Mouse (Mus musculus): Measurements from ENCODE around the gene Gm5617. TPM values are rescaled to one million over a fixed set of nuclear protein-coding genes. Genes with fewer than 3 reads are reported as not detected.
A peak's percentile ranks its signal among the peaks of the same experiment; 100 is the strongest.

Gm5617 gene
- polyA plus RNA-seq, 1 experiment from 2014 or later = 31.1 TPM

DNA sequence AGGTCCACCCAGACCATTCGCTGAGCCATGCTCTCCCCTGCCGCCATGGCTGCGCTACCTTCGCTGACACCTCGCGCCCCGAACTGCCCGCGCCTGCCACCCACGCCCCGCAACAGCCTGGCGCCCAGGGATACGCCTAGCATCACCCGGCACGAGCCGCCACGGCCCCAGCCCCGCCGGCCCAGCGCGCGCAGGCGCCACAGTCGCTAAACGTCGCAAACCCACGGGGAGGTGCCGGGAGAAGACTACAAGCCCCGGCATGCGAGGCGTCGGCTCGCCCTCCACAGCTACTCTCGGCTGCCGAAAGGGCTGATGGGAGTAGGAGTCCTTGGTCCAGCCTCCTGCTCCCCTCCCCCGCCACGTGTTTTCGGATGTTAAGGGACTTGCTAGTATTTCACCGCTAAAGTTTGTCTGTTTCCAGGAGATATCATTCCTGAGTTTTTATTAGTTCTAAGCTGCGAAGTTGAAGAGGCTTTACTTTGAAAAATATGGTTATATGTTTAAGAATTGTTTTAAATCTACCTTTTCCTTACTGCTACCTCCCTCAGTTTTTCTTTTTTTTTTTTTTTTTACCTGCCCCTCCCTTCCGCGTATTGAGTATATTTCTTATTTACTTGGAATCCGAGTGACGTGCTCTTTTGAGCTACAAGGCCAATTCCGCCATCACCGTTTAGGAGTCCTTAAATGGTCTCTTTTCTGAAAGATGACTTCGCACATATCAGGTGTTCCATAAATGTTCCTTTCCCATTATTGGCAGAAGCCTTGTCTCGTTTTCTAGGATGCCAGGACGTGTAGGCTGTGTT, 14.6 kb upstream of the Gm5617 start, which contains the start of gene Rexo2:
Gene Rexo2, minus strand, starts transcription at position 213 of the 803 bp plus-strand sequence.
- no peaks in the 10 kb centered on the region for H3K27me3 ChIP-seq (ENCODE audit: control insufficient read depth, insufficient read depth, low read length)
- H3K9me3 ChIP-seq (ENCODE audit: control insufficient read depth, low read length) = no peaks in the 10 kb centered on the region
- no peaks in the 10 kb centered on the region for H3K36me3 ChIP-seq (ENCODE audit: control insufficient read depth, insufficient read depth, low read length)
- WGBS = 1% methylated on average over 49 of the region's 49 CpGs
- H3K27ac ChIP-seq (ENCODE audit: low read depth, low read length) = no peak within 1 kb of the TSS
- peak within 1 kb of the TSS; percentile 89 for H3K4me3 ChIP-seq (ENCODE audit: low read depth, low read length)
- H3K9ac ChIP-seq (ENCODE audit: low read length) = peak within 1 kb of the TSS; percentile 82
- ATAC-seq (ENCODE audit: insufficient read depth, low FRiP score, low TSS enrichment) (peak; percentile 91), DNase-seq (ENCODE audit: low spot score) (peak; percentile 92)
- peaks cover 2% of the 10 kb centered on the region; the same call in 1 of the 2 replicates for H3K4me1 ChIP-seq (ENCODE audit: control insufficient read depth, insufficient read depth, low read length)
- peak within 1 kb of the TSS; percentile 86 for H3K4me2 ChIP-seq (ENCODE audit: low read depth)

DNA sequence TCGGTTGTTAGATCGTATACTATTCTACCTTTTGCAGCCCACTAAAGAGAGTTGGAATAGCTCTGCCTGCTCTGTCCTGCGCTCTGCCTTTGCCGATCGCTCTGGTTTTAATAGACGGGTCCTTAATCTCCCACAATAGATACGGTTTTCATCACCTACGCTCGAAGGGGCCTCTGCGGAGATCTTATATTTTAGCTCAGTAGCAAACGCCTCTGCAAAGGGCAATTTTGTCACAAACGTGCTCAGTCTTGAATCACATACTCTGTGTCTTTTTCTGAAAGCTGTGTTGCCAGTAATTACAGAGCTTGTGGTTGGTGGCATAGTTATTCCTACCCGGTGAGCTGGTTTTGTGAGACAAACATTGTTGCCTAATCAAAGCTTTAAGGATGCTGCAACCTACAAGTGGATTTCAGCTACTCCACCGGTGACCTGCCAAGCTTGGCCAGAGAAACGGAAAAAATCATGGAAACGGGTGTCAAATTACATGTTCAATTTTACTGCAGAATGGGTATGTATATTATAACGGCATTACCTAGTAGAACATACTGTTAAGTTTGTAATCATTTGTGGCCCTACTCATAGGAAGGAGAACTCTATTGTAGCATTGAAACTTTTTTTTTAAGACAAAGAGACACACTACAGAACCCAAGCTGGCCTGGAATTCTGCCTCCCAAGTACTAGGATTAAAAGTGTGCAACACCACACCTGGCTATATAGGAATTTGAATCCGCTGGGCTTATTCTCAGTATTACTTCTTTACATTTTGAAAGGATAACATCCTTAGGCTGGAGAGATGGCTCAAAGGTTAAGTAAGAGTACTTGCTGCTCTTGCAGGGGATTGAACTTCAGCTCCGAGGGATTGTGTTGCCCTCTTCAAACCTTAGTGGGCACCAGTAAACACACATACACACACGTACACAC, 13.8 kb upstream of the Gm5617 start:
- H3K4me3 ChIP-seq (ENCODE audit: low read depth, low read length) = peak overlapping the region; percentile 89
- peaks cover 2% of the 10 kb centered on the region; the same call in 1 of the 2 replicates for H3K4me1 ChIP-seq (ENCODE audit: control insufficient read depth, insufficient read depth, low read length)
- H3K4me2 ChIP-seq (ENCODE audit: low read depth) = peak overlapping the region; percentile 86
- no peaks in the 10 kb centered on the region for H3K27me3 ChIP-seq (ENCODE audit: control insufficient read depth, insufficient read depth, low read length)
- 38% methylated on average over 20 of the region's 20 CpGs for WGBS
- H3K27ac ChIP-seq (ENCODE audit: low read depth, low read length) = no peak overlapping the region
- DNase-seq (ENCODE audit: low spot score) (no peak), ATAC-seq (ENCODE audit: insufficient read depth, low FRiP score, low TSS enrichment) (no peak)
- H3K9ac ChIP-seq (ENCODE audit: low read length) = peak overlapping the region; percentile 40; the same call in 1 of the 2 replicates
- no peaks in the 10 kb centered on the region for H3K36me3 ChIP-seq (ENCODE audit: control insufficient read depth, insufficient read depth, low read length)
- no peaks in the 10 kb centered on the region for H3K9me3 ChIP-seq (ENCODE audit: control insufficient read depth, low read length)

- no peaks in the 10 kb centered on the region for H3K27me3 ChIP-seq (ENCODE audit: control insufficient read depth, insufficient read depth, low read length)
- H3K4me1 ChIP-seq (ENCODE audit: control insufficient read depth, insufficient read depth, low read length) = peaks cover 9% of the 10 kb centered on the region
- H3K27ac ChIP-seq (ENCODE audit: low read depth, low read length) = peak overlapping the region; percentile 86
- no peak for DNase-seq (ENCODE audit: low spot score)
- H3K4me2 ChIP-seq (ENCODE audit: low read depth) = peak overlapping the region; percentile 81
- WGBS = 2% methylated on average over 34 of the region's 34 CpGs
- no peaks in the 10 kb centered on the region for H3K9me3 ChIP-seq (ENCODE audit: control insufficient read depth, low read length)
- H3K4me3 ChIP-seq (ENCODE audit: low read depth, low read length) = peak overlapping the region; percentile 91
- peak overlapping the region; percentile 92 for H3K9ac ChIP-seq (ENCODE audit: low read length)
- H3K36me3 ChIP-seq (ENCODE audit: control insufficient read depth, insufficient read depth, low read length) = peaks cover 5% of the 10 kb centered on the region; the same call in 1 of the 2 replicates
- peak; percentile 24 for ATAC-seq (ENCODE audit: insufficient read depth, low FRiP score, low TSS enrichment)
Measured at GRCm38 (mm10) chr9:48495548-48495932, 298 bp downstream of the Gm5617 start.

GRCm38 (mm10) chr9:48501192-48501591, 6.0 kb downstream of the Gm5617 start:
- no peaks in the 10 kb centered on the region for H3K9me3 ChIP-seq (ENCODE audit: control insufficient read depth, low read length)
- H3K4me1 ChIP-seq (ENCODE audit: control insufficient read depth, insufficient read depth, low read length) = peaks cover under 1% of the 10 kb centered on the region
- H3K36me3 ChIP-seq (ENCODE audit: control insufficient read depth, insufficient read depth, low read length) = no peaks in the 10 kb centered on the region
- no peak for ATAC-seq (ENCODE audit: insufficient read depth, low FRiP score, low TSS enrichment)
- H3K4me2 ChIP-seq (ENCODE audit: low read depth) = no peak overlapping the region
- no peak overlapping the region for H3K9ac ChIP-seq (ENCODE audit: low read length)
- H3K4me3 ChIP-seq (ENCODE audit: low read depth, low read length) = no peak overlapping the region
- H3K27ac ChIP-seq (ENCODE audit: low read depth, low read length) = no peak overlapping the region
- H3K27me3 ChIP-seq (ENCODE audit: control insufficient read depth, insufficient read depth, low read length) = no peaks in the 10 kb centered on the region
- DNase-seq (ENCODE audit: low spot score) = no peak
- WGBS = 83% methylated on average over 7 of the region's 7 CpGs

- Histone ChIP-seq H3K9ac (ENCODE audit: low read length) (no peak overlapping the region), H3K27me3 (ENCODE audit: control insufficient read depth, insufficient read depth, low read length) (no peaks in the 10 kb centered on the region), H3K4me3 (ENCODE audit: low read depth, low read length) (no peak overlapping the region), H3K9me3 (ENCODE audit: control insufficient read depth, low read length) (no peaks in the 10 kb centered on the region), H3K4me1 (ENCODE audit: control insufficient read depth, insufficient read depth, low read length) (no peaks in the 10 kb centered on the region), H3K36me3 (ENCODE audit: control insufficient read depth, insufficient read depth, low read length) (no peaks in the 10 kb centered on the region), H3K27ac (ENCODE audit: low read depth, low read length) (no peak overlapping the region), H3K4me2 (ENCODE audit: low read depth) (no peak overlapping the region)
- DNase-seq (ENCODE audit: low spot score) = no peak
- no peak for ATAC-seq (ENCODE audit: insufficient read depth, low FRiP score, low TSS enrichment)
- 71% methylated on average over 2 of the region's 2 CpGs for WGBS
Measured at GRCm38 (mm10) chr9:48503001-48503400, 7.8 kb downstream of the Gm5617 start.

DNA sequence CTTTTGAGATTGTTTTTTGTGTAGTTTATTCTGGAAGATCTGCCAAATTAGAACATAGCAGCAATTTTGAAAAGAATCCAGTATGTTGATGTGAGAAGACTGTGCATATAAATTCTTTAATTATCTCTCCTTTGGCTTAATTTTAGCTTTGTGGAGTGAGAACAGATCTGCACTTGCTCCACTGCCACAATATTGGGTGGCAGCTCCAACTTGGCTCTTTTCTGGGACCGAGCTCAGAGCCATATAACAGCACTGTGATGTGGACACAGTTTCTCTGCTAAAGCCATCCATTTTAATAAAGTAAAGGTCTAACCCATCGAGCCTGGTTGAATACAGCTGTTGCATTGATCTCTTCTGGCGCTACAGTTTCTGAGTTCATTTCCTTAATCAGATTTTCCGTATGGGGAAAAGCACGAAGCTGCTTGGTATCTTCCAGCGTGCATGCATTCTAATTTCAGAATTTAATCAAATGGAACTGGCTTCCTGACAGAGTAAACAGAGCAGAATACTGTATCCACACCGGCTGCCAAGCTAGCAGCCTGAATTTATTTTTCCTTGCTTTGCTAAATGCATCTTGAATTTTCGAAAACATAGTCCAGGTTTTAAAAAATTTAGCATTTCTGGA, 9.6 kb downstream of the Gm5617 start:
- Histone ChIP-seq H3K36me3 (ENCODE audit: control insufficient read depth, insufficient read depth, low read length) (no peaks in the 10 kb centered on the region), H3K4me2 (ENCODE audit: low read depth) (no peak overlapping the region), H3K4me1 (ENCODE audit: control insufficient read depth, insufficient read depth, low read length) (no peaks in the 10 kb centered on the region), H3K27ac (ENCODE audit: low read depth, low read length) (no peak overlapping the region), H3K27me3 (ENCODE audit: control insufficient read depth, insufficient read depth, low read length) (no peaks in the 10 kb centered on the region), H3K4me3 (ENCODE audit: low read depth, low read length) (no peak overlapping the region), H3K9ac (ENCODE audit: low read length) (no peak overlapping the region), H3K9me3 (ENCODE audit: control insufficient read depth, low read length) (no peaks in the 10 kb centered on the region)
- ATAC-seq (ENCODE audit: insufficient read depth, low FRiP score, low TSS enrichment) = no peak
- 81% methylated on average over 8 of the region's 8 CpGs for WGBS
- DNase-seq (ENCODE audit: low spot score) = no peak

DNA sequence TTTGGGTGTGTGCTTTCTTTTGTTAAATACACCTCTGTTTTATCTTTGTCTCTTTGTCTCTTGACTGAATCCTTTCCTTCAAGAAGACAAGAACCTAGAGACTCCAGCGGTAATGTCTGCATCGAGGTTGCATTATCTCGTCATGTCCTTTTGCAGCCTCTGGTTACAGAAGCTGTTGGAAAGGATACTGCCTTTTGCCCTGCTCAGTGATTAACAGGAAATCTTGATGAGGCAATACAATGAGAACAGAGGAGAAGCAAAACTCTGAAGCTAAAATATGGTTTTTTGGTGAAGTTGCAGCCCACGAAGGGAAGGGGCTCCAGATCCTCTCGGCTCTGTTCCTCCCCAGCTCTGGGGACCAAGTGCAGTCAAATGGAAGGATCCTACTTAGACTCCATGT, 14.9 kb downstream of the Gm5617 start:
- 89% methylated on average over 5 of the region's 5 CpGs for WGBS
- no peaks in the 10 kb centered on the region for H3K4me1 ChIP-seq (ENCODE audit: control insufficient read depth, insufficient read depth, low read length)
- H3K4me2 ChIP-seq (ENCODE audit: low read depth) = no peak overlapping the region
- no peaks in the 10 kb centered on the region for H3K9me3 ChIP-seq (ENCODE audit: control insufficient read depth, low read length)
- no peak overlapping the region for H3K27ac ChIP-seq (ENCODE audit: low read depth, low read length)
- no peak for ATAC-seq (ENCODE audit: insufficient read depth, low FRiP score, low TSS enrichment)
- no peak overlapping the region for H3K9ac ChIP-seq (ENCODE audit: low read length)
- no peaks in the 10 kb centered on the region for H3K27me3 ChIP-seq (ENCODE audit: control insufficient read depth, insufficient read depth, low read length)
- H3K4me3 ChIP-seq (ENCODE audit: low read depth, low read length) = no peak overlapping the region
- no peaks in the 10 kb centered on the region for H3K36me3 ChIP-seq (ENCODE audit: control insufficient read depth, insufficient read depth, low read length)
- no peak for DNase-seq (ENCODE audit: low spot score)

- Histone ChIP-seq H3K27ac (ENCODE audit: low read depth, low read length) (no peak overlapping the region), H3K36me3 (ENCODE audit: control insufficient read depth, insufficient read depth, low read length) (no peaks in the 10 kb centered on the region), H3K4me1 (ENCODE audit: control insufficient read depth, insufficient read depth, low read length) (no peaks in the 10 kb centered on the region), H3K27me3 (ENCODE audit: control insufficient read depth, insufficient read depth, low read length) (no peaks in the 10 kb centered on the region), H3K4me3 (ENCODE audit: low read depth, low read length) (no peak overlapping the region), H3K4me2 (ENCODE audit: low read depth) (no peak overlapping the region), H3K9me3 (ENCODE audit: control insufficient read depth, low read length) (no peaks in the 10 kb centered on the region), H3K9ac (ENCODE audit: low read length) (no peak overlapping the region)
- ATAC-seq (ENCODE audit: insufficient read depth, low FRiP score, low TSS enrichment) (no peak), DNase-seq (ENCODE audit: low spot score) (no peak)
- 95% methylated on average over 1 of the region's 1 CpGs for WGBS
Measured at GRCm38 (mm10) chr9:48515332-48515731, 20.1 kb downstream of the Gm5617 start.

Measured in neural tube, embryonic 11.5 days (tissue).